Mouse (Mus musculus): ENCODE results near the gene Lrba.

The Lrba gene

GRCm38 (mm10) chr3:86253791-86254190, 29.3 kb downstream of the Lrba start:
- DNase-seq (ENCODE audit: low spot score in 2 of 2) = no peak

GRCm38 (mm10) chr3:86268074-86268702, 43.7 kb downstream of the Lrba start:
- no peak for DNase-seq (ENCODE audit: low spot score in 2 of 2)

GRCm38 (mm10) chr3:86275651-86276050, 51.2 kb downstream of the Lrba start:
- DNase-seq (ENCODE audit: low spot score in 2 of 2) = no peak

- no peak for DNase-seq (ENCODE audit: low spot score in 2 of 2)
Observed at GRCm38 (mm10) chr3:86291326-86291725, 66.8 kb downstream of the Lrba start.

- DNase-seq (ENCODE audit: low spot score in 2 of 2) = no peak
Observed at GRCm38 (mm10) chr3:86294866-86295265, 70.4 kb downstream of the Lrba start.

- no peak for DNase-seq (ENCODE audit: low spot score in 2 of 2)
Observed at GRCm38 (mm10) chr3:86296214-86296613, 71.7 kb downstream of the Lrba start.

- no peak for DNase-seq (ENCODE audit: low spot score in 2 of 2)
Observed at GRCm38 (mm10) chr3:86308833-86309232, 84.4 kb downstream of the Lrba start.

- no peak for DNase-seq (ENCODE audit: low spot score in 2 of 2)
Observed at GRCm38 (mm10) chr3:86310216-86310615, 85.7 kb downstream of the Lrba start.

- no peak for DNase-seq (ENCODE audit: low spot score in 2 of 2)
Observed at GRCm38 (mm10) chr3:86311406-86311805, 86.9 kb downstream of the Lrba start.

- DNase-seq (ENCODE audit: low spot score in 2 of 2) = no peak
Observed at GRCm38 (mm10) chr3:86317636-86318035, 93.2 kb downstream of the Lrba start.

- DNase-seq (ENCODE audit: low spot score in 2 of 2) = no peak
Observed at GRCm38 (mm10) chr3:86328531-86328930, 104.1 kb downstream of the Lrba start.

GRCm38 (mm10) chr3:86343261-86343660, 118.8 kb downstream of the Lrba start:
- no peak for DNase-seq (ENCODE audit: low spot score in 2 of 2)

GRCm38 (mm10) chr3:86362486-86362885, 138.0 kb downstream of the Lrba start:
- no peak for DNase-seq (ENCODE audit: low spot score in 2 of 2)

- no peak for DNase-seq (ENCODE audit: low spot score in 2 of 2)
Observed at GRCm38 (mm10) chr3:86371466-86371865, 147.0 kb downstream of the Lrba start.

- no peak for DNase-seq (ENCODE audit: low spot score in 2 of 2)
Observed at GRCm38 (mm10) chr3:86375276-86375675, 150.8 kb downstream of the Lrba start.

- no peak for DNase-seq (ENCODE audit: low spot score in 2 of 2)
Observed at GRCm38 (mm10) chr3:86382557-86382956, 158.1 kb downstream of the Lrba start.

GRCm38 (mm10) chr3:86385047-86385446, 160.6 kb downstream of the Lrba start:
- DNase-seq (ENCODE audit: low spot score in 2 of 2) = no peak

GRCm38 (mm10) chr3:86386246-86386645, 161.8 kb downstream of the Lrba start:
- DNase-seq (ENCODE audit: low spot score in 2 of 2) = no peak

- no peak for DNase-seq (ENCODE audit: low spot score in 2 of 2)
Observed at GRCm38 (mm10) chr3:86423828-86424227, 199.3 kb downstream of the Lrba start.

GRCm38 (mm10) chr3:86426733-86427132, 202.3 kb downstream of the Lrba start:
- no peak for DNase-seq (ENCODE audit: low spot score in 2 of 2)

- no peak for DNase-seq (ENCODE audit: low spot score in 2 of 2)
Observed at GRCm38 (mm10) chr3:86443497-86443896, 219.0 kb downstream of the Lrba start.

- no peak for DNase-seq (ENCODE audit: low spot score in 2 of 2)
Observed at GRCm38 (mm10) chr3:86451211-86451610, 226.7 kb downstream of the Lrba start.

- no peak for DNase-seq (ENCODE audit: low spot score in 2 of 2)
Observed at GRCm38 (mm10) chr3:86461582-86461981, 237.1 kb downstream of the Lrba start.

GRCm38 (mm10) chr3:86489992-86490391, 265.5 kb downstream of the Lrba start:
- DNase-seq (ENCODE audit: low spot score in 2 of 2) = no peak
